Mouse (Mus musculus) liver, embryonic 14.5 days (tissue): ENCODE measurements around the gene Srcin1.

ENCODE experiments used
- CTCF ChIP-seq: IDR thresholded peaks from 2 replicates; pipeline ENCODE4 v1.5.1; 2016; ENCODE audit warnings: antibody characterized with exemption, low read depth, control low read depth
- EP300 ChIP-seq: IDR thresholded peaks from 2 replicates; pipeline ENCODE4 v1.6.1; 2016; ENCODE audit warnings: antibody characterized with exemption, low read depth

DNA sequence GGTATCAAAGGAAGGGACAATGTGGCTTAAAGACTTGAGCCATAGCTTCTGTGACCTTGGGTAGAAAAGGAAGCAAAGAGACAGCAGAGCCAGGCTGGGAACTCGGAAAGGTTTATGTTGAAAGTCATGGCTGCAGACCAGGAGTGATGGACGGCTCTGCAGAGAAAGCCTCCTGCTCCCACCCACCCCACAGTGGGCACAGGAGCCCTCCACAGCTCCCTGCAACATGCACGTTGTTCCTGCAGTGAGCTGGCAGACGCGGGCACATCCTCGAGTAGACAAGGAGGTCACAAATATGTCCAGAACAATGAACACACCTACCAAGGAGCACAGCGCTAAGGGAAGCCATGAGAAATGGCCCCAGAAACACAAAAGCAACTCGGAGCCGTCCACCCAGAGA is 32.1 kb downstream of the Srcin1 start:
- TF ChIP-seq CTCF (no peak), EP300 (no peak)
